ENCODE assay signal across 14 mouse cellular contexts in genomic region chr10:3834678-3835077, GRCm38 (mm10).
"Had no signal": no experiment of that assay in that cellular context is flagged by ENCODE, and none has a peak within 500 bp of the region (broad histone marks: within the 10 kb centered on the region; RNA-seq: fewer than 3 reads in every experiment).

No protein-coding gene starts in this region.

- H3K4me1 ChIP-seq: liver, embryonic 15.5 days had no signal

- H3K4me3 ChIP-seq: limb, embryonic 15.5 days; liver, embryonic 15.5 days; midbrain, embryonic 10.5 days; myocyte; neural tube, embryonic 15.5 days had no signal

- H3K9me3 ChIP-seq: limb, embryonic 15.5 days; liver, embryonic 15.5 days; midbrain, embryonic 10.5 days; neural tube, embryonic 15.5 days had no signal

- H3K9ac ChIP-seq: limb, embryonic 15.5 days; liver, embryonic 15.5 days; lung, embryonic 14.5 days; neural tube, embryonic 15.5 days had no signal

- H3K36me3 ChIP-seq: limb, embryonic 15.5 days; liver, embryonic 15.5 days; midbrain, embryonic 10.5 days; neural tube, embryonic 15.5 days had no signal

- H3K27me3 ChIP-seq: limb, embryonic 15.5 days; liver, embryonic 15.5 days; neural tube, embryonic 15.5 days had no signal

- DNase-seq: kidney, postnatal 36 days; layer of hippocampus, adult 9-11 months; layer of hippocampus, postnatal 36 days; lung, embryonic 14.5 days; lung, postnatal 10 days; lung, postnatal 4 days; midbrain, embryonic 14.5 days; thymus, postnatal 4 days had no signal

- H3K27ac ChIP-seq: limb, embryonic 15.5 days; liver, embryonic 15.5 days; midbrain, embryonic 10.5 days; neural tube, embryonic 15.5 days; stomach, postnatal 0 days had no signal

- H3K4me2 ChIP-seq: limb, embryonic 15.5 days; liver, embryonic 15.5 days; lung, embryonic 14.5 days; neural tube, embryonic 15.5 days had no signal
